Mouse (Mus musculus): ENCODE results near the gene Prpf19. TPM values are rescaled to one million over a fixed set of nuclear protein-coding genes. Genes with fewer than 3 reads are reported as not detected.

Prpf19 gene
- total RNA-seq, 1 experiment from 2014 or later: 96.6 TPM

GRCm38 (mm10) chr19:10881426-10882154, 13.4 kb upstream of the Prpf19 start, which contains the start of gene Tmem109:
Tmem109 (minus strand) TSS chr19:10882001.
- peak; percentile 75 for ATAC-seq (replicated peaks; ENCODE audit: insufficient number of reproducible peaks, low FRiP score, low TSS enrichment, poor library complexity, severe bottlenecking)

GRCm38 (mm10) chr19:10892201-10892600, 2.8 kb upstream of the Prpf19 start:
- no peak for ATAC-seq (replicated peaks; ENCODE audit: insufficient number of reproducible peaks, low FRiP score, low TSS enrichment, poor library complexity, severe bottlenecking)

GRCm38 (mm10) chr19:10895708-10896107, 677 bp downstream of the Prpf19 start:
- no peak for ATAC-seq (replicated peaks; ENCODE audit: insufficient number of reproducible peaks, low FRiP score, low TSS enrichment, poor library complexity, severe bottlenecking)

GRCm38 (mm10) chr19:10896849-10897248, 1.8 kb downstream of the Prpf19 start:
- ATAC-seq (replicated peaks; ENCODE audit: insufficient number of reproducible peaks, low FRiP score, low TSS enrichment, poor library complexity, severe bottlenecking): no peak

- no peak for ATAC-seq (replicated peaks; ENCODE audit: insufficient number of reproducible peaks, low FRiP score, low TSS enrichment, poor library complexity, severe bottlenecking)
These were observed 2.5 kb downstream of the Prpf19 start for GRCm38 (mm10) chr19:10897491-10897890.

- no peak for ATAC-seq (replicated peaks; ENCODE audit: insufficient number of reproducible peaks, low FRiP score, low TSS enrichment, poor library complexity, severe bottlenecking)
These were observed 5.3 kb downstream of the Prpf19 start for GRCm38 (mm10) chr19:10900315-10900714.

GRCm38 (mm10) chr19:10901046-10901445, 6.0 kb downstream of the Prpf19 start:
- no peak for ATAC-seq (replicated peaks; ENCODE audit: insufficient number of reproducible peaks, low FRiP score, low TSS enrichment, poor library complexity, severe bottlenecking)

GRCm38 (mm10) chr19:10904512-10904911, 9.5 kb downstream of the Prpf19 start:
- no peak for ATAC-seq (replicated peaks; ENCODE audit: insufficient number of reproducible peaks, low FRiP score, low TSS enrichment, poor library complexity, severe bottlenecking)

GRCm38 (mm10) chr19:10904927-10905727, 10.1 kb downstream of the Prpf19 start:
- no peak for ATAC-seq (replicated peaks; ENCODE audit: insufficient number of reproducible peaks, low FRiP score, low TSS enrichment, poor library complexity, severe bottlenecking)

- ATAC-seq (replicated peaks; ENCODE audit: insufficient number of reproducible peaks, low FRiP score, low TSS enrichment, poor library complexity, severe bottlenecking): no peak
These were observed 10.6 kb downstream of the Prpf19 start for GRCm38 (mm10) chr19:10905728-10906000.

- peak; percentile 34; the same call in 1 of the 2 replicates for ATAC-seq (replicated peaks; ENCODE audit: insufficient number of reproducible peaks, low FRiP score, low TSS enrichment, poor library complexity, severe bottlenecking)
These were observed 12.9 kb downstream of the Prpf19 start for GRCm38 (mm10) chr19:10907891-10908290.

- ATAC-seq (replicated peaks; ENCODE audit: insufficient number of reproducible peaks, low FRiP score, low TSS enrichment, poor library complexity, severe bottlenecking): no peak
These were observed 14.2 kb downstream of the Prpf19 start for GRCm38 (mm10) chr19:10909087-10909721.

GRCm38 (mm10) chr19:10914291-10914690, 19.3 kb downstream of the Prpf19 start:
- peak; percentile 74 for ATAC-seq (replicated peaks; ENCODE audit: insufficient number of reproducible peaks, low FRiP score, low TSS enrichment, poor library complexity, severe bottlenecking)

- ATAC-seq (replicated peaks; ENCODE audit: insufficient number of reproducible peaks, low FRiP score, low TSS enrichment, poor library complexity, severe bottlenecking): no peak
These were observed 19.8 kb downstream of the Prpf19 start for GRCm38 (mm10) chr19:10914870-10915269.

GRCm38 (mm10) chr19:10916506-10916905, 21.5 kb downstream of the Prpf19 start:
- ATAC-seq (replicated peaks; ENCODE audit: insufficient number of reproducible peaks, low FRiP score, low TSS enrichment, poor library complexity, severe bottlenecking): no peak

GRCm38 (mm10) chr19:10918321-10918991, 23.4 kb downstream of the Prpf19 start:
- no peak for ATAC-seq (replicated peaks; ENCODE audit: insufficient number of reproducible peaks, low FRiP score, low TSS enrichment, poor library complexity, severe bottlenecking)

GRCm38 (mm10) chr19:10920532-10920931, 25.5 kb downstream of the Prpf19 start, which contains the start of gene Zp1:
Zp1 (minus strand) TSS chr19:10920632.
- no peak for ATAC-seq (replicated peaks; ENCODE audit: insufficient number of reproducible peaks, low FRiP score, low TSS enrichment, poor library complexity, severe bottlenecking)

- no peak for ATAC-seq (replicated peaks; ENCODE audit: insufficient number of reproducible peaks, low FRiP score, low TSS enrichment, poor library complexity, severe bottlenecking)
These were observed 26.0 kb downstream of the Prpf19 start for GRCm38 (mm10) chr19:10921058-10921457.

GRCm38 (mm10) chr19:10924220-10924619, 29.2 kb downstream of the Prpf19 start:
- no peak for ATAC-seq (replicated peaks; ENCODE audit: insufficient number of reproducible peaks, low FRiP score, low TSS enrichment, poor library complexity, severe bottlenecking)

All from monocyte, adult 5-6 weeks (primary cell).